ENCODE assay signal across 8 mouse cellular contexts in the genomic region with DNA sequence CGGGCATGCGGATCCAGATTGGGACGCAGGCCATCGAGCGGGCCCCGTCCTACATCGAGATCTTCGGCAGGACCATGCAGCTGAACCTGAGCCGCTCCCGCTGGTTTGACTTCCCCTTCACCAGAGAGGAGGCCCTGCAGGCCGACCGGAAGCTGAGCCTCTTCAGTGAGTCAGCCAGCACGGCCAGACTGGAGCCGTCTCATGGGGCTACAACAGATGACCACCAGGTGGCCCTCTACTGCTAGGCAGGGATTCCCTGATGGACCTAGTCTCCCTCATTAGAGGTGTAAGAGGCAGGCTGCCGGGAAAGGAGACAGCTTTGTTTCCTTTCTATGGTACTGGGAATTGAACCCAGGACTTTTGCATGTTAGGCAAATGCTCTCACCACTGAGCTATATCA.
DNase-seq lines count a peak whose midpoint lies in the region; ATAC-seq lines count a peak whose summit lies in the region.

No protein-coding gene starts in this region.

- H3K4me1 ChIP-seq in forebrain, embryonic 11.5 days (replicated peaks; ENCODE audit: control insufficient read depth, insufficient read depth, low read length), result no peaks in the 10 kb centered on the region
- H3K4me1 ChIP-seq in forebrain, embryonic 16.5 days (replicated peaks; ENCODE audit: control insufficient read depth, insufficient read depth, low read length), result no peaks in the 10 kb centered on the region

- no peak overlapping the region for H3K9ac ChIP-seq in forebrain, embryonic 11.5 days (ENCODE audit: low read length)
- no peak overlapping the region for H3K9ac ChIP-seq in forebrain, embryonic 16.5 days (replicated peaks; ENCODE audit: low read depth, low read length)

- no peak for ATAC-seq in forebrain, embryonic 11.5 days (replicated peaks; ENCODE audit: low FRiP score)
- no peak for ATAC-seq in forebrain, embryonic 16.5 days

- H3K4me2 ChIP-seq in forebrain, embryonic 11.5 days (ENCODE audit: low read depth, low read length, severe bottlenecking), result no peak overlapping the region
- no peak overlapping the region for H3K4me2 ChIP-seq in forebrain, embryonic 16.5 days (ENCODE audit: low read length)

- peak; percentile 78 for DNase-seq in forebrain, embryonic 11.5 days (ENCODE audit: low spot score)
- DNase-seq in cerebellum, adult 11 months, result peak; percentile 81
- DNase-seq in frontal cortex, postnatal 14 days (ENCODE audit: low spot score in 2 of 2), result peak; percentile 52 to 58
- peak; percentile 47 for DNase-seq in induced T-regulatory cell, adult 2 months (ENCODE audit: low read depth)
- peak; percentile 54 to 82 for DNase-seq in left cerebral cortex, adult 9 months (ENCODE audit: low spot score in 2 of 2)
- DNase-seq in mesoderm, embryonic 11.5 days (ENCODE audit: low read depth, low spot score), result peak; percentile 70
- peak; percentile 18 to 48 for DNase-seq in spleen, postnatal 14 days (ENCODE audit: low spot score in 2 of 2)

- no peak overlapping the region for H3K4me3 ChIP-seq in forebrain, embryonic 11.5 days (ENCODE audit: low read depth, low read length)
- H3K4me3 ChIP-seq in forebrain, embryonic 16.5 days (replicated peaks; ENCODE audit: low read length), result no peak overlapping the region

- H3K27ac ChIP-seq in forebrain, embryonic 11.5 days (ENCODE audit: low read depth, low read length), result no peak overlapping the region
- H3K27ac ChIP-seq in forebrain, embryonic 16.5 days (ENCODE audit: low read length), result no peak overlapping the region

- 52% methylated on average over 15 of the region's 15 CpGs for WGBS in forebrain, embryonic 11.5 days
- WGBS in forebrain, embryonic 16.5 days, result 46% methylated on average over 15 of the region's 15 CpGs

- H3K36me3 ChIP-seq in forebrain, embryonic 11.5 days (ENCODE audit: control insufficient read depth, insufficient read depth, low read length), result peaks cover 20% of the 10 kb centered on the region; the same call in 1 of the 2 replicates
- peaks cover 53% of the 10 kb centered on the region for H3K36me3 ChIP-seq in forebrain, embryonic 16.5 days (ENCODE audit: control insufficient read depth, insufficient read depth)

- no peaks in the 10 kb centered on the region for H3K27me3 ChIP-seq in forebrain, embryonic 11.5 days (ENCODE audit: control insufficient read depth, insufficient read depth, low read length)
- H3K27me3 ChIP-seq in forebrain, embryonic 16.5 days (replicated peaks; ENCODE audit: control insufficient read depth, insufficient read depth, low read length), result no peaks in the 10 kb centered on the region

- H3K9me3 ChIP-seq in forebrain, embryonic 11.5 days (ENCODE audit: control insufficient read depth, low read length), result no peaks in the 10 kb centered on the region
- no peaks in the 10 kb centered on the region for H3K9me3 ChIP-seq in forebrain, embryonic 16.5 days (ENCODE audit: control insufficient read depth, low read length)
